Mouse (Mus musculus): ENCODE results near the gene Mrpl33.

- TF ChIP-seq CTCF (IDR thresholded peaks at IDR 0.05) (no peak), EP300 (IDR thresholded peaks at IDR 0.05) (no peak)
Measured at GRCm38 (mm10) chr5:31669984-31670383, 73.2 kb downstream of the Mrpl33 start.

All from lung, postnatal 0 days (tissue).